Mouse (Mus musculus): ENCODE measurements around the gene Atp6v0e2.

DNA sequence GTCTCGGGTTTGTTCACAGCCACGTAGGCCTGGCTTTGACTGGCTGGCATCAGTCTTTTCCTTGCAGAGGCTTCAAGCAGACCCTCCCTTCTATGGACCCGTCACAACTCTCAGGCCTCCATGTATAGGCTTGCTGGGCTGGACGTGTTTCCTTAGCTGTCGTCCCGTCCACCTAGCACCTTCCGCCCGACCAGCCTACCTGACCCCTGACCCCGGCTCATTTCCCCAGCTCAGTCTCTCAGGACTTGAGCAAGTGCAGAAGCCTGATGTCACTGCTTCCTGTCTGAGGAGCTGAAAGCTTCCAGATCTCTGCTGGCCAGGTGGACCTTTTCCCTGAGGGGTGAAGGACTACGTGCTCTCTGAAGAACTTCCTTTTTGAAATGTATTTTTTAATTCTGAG is 35.9 kb downstream of the Atp6v0e2 start:
- TF ChIP-seq CTCF (conservative IDR thresholded peaks at IDR 0.05 in 1 of 2, IDR thresholded peaks at IDR 0.05 in 1 of 2; ENCODE audit: low read depth in 2 of 2, low read length in 2 of 2): no peak
- TF ChIP-seq ZC3H11A (IDR thresholded peaks at IDR 0.05; ENCODE audit: low read depth, low read length): no peak
- TF ChIP-seq EP300 (IDR thresholded peaks at IDR 0.05; ENCODE audit: low read length): no peak
- TF ChIP-seq NELFE (IDR thresholded peaks at IDR 0.05; ENCODE audit: low read depth, low read length): no peak
- TF ChIP-seq RAD21 (IDR thresholded peaks at IDR 0.05; ENCODE audit: low read depth, low read length): no peak
- no peak for TF ChIP-seq POLR2A (IDR thresholded peaks at IDR 0.05; ENCODE audit: low read depth, low read length)
- TF ChIP-seq ZNF384 (IDR thresholded peaks at IDR 0.05; ENCODE audit: low read depth, low read length): no peak
- no peak for TF ChIP-seq SIN3A (IDR thresholded peaks at IDR 0.05; ENCODE audit: low read length)
- TF ChIP-seq GABPA (IDR thresholded peaks at IDR 0.05; ENCODE audit: insufficient replicate concordance, low read depth, low read length): no peak
- TF ChIP-seq TCF12 (IDR thresholded peaks at IDR 0.05; ENCODE audit: low read depth, low read length): no peak
- no peak for TF ChIP-seq MAFK (IDR thresholded peaks at IDR 0.05; ENCODE audit: insufficient replicate concordance, low read length)
- no peak for TF ChIP-seq MXI1 (IDR thresholded peaks at IDR 0.05; ENCODE audit: low read depth, low read length)

Measured in CH12.LX (cell line).